Mouse (Mus musculus): ENCODE results near the gene Hcn2.

GRCm38 (mm10) chr10:79688720-79689119 is 27.7 kb upstream of the Hcn2 start, which contains the start of gene Gzmm:
- TF ChIP-seq CTCF (IDR thresholded peaks at IDR 0.05; ENCODE audit: low read depth) (no peak), EP300 (IDR thresholded peaks at IDR 0.05; ENCODE audit: low read depth) (no peak)
